Mouse (Mus musculus): ENCODE data around the gene Tbp.

DNA sequence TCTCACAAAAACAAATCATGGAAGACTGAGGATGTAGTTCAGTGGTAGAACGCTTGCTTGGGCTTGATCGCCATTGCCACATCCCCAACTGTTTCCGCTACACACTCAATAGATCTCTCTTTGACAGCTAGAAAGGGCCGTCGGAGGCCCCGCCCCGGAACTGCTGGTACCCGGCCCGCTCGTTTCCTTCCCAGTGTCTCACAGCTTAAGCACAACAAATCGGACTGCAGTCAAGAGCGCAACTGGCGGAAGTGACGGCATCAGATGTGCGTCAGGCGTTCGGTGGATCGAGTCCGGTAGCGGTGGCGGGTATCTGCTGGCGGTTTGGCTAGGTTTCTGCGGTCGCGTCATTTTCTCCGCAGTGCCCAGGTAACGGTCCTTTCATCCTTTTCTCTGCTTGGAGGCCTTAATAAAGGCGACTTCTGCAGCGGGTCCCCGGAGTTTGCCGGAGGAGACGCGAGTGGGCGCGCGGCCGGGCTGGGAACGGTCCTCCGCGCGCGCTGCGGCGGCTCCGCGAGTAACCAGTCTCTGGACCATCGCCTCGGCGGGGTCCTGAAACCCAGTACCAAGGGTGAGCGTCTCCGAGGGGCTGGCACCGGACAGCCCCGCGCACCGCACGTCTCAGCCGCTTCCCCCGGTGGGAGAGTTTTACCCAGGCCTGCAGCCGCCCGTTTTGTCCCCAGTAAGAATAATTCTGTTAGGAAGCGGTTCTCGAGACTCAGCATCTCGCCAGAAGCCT is at the start of gene Tbp, which contains the start of gene Psmb1:
- TF ChIP-seq ZC3H11A (IDR thresholded peaks at IDR 0.05; ENCODE audit: borderline replicate concordance, low read depth, low read length) = no peak
- peak; percentile 90 for TF ChIP-seq HCFC1 (IDR thresholded peaks at IDR 0.05; ENCODE audit: borderline replicate concordance, insufficient read depth, low read length)
- no peak for TF ChIP-seq MAFK (IDR thresholded peaks at IDR 0.05; ENCODE audit: insufficient read depth, low read depth, low read length)
- no peak for TF ChIP-seq ZNF384 (IDR thresholded peaks at IDR 0.05; ENCODE audit: low read depth, low read length)
- TF ChIP-seq CHD2 (IDR thresholded peaks at IDR 0.05; ENCODE audit: low read depth, low read length) = peak; percentile 37; the same call in 1 of the 2 replicates

Data from ES-E14 (cell line).